Mouse (Mus musculus) natural killer cell, adult 2 months (primary cell): ENCODE data around the gene Aldh3b3.
"Not testable (repeated sequence)": the region's sequence is repeated elsewhere in the genome, so short reads cannot be mapped to it uniquely, and the experiment has no call there.

ENCODE experiments used
- DNase-seq, 2 experiments: peaks; one replicate each; pipeline ENCODE4 v3.0.0; 2022; ENCODE audit warnings: low spot score in 2 of 2

The Aldh3b3 gene

DNA sequence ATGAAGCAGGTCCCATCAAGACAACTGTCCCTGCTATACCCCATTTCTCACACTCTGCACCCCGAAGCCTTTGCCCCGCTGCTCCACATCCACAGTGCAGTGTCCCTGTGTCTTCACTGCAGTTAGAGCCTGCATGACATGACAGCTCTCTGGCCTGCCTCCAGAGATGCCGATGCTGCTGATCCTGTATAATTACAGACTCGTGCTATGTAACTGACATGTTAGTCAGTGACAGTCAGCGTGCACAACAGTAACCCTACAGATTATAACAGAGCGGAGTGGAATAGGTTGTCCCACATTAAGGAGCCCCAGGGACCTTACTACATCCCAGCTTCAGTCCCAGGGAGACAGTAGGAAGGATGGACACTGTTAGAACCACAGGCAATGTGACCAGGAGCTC lies 16.2 kb downstream of the Aldh3b3 start:
- DNase-seq: not testable (repeated sequence)

DNA sequence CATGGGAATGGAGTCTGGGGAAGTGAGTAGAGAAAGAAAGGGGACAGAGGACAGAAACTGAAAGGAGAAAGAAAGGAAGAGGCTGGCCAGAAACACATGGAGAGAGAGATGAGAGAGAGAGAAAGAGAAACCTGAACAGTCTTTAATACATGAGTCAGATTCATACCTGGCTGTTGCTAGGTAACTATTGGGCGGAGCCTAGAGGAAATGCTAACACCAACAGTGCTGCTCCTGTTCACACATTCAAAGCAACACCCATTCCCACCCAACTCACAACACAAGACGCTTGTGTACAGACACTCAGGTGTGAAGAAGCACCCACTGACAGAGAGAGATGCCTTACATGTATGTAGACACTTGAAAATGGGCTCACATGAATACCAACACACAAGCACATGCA lies 17.4 kb downstream of the Aldh3b3 start:
- DNase-seq: peak in 1 of 2 experiments; percentile 20

DNA sequence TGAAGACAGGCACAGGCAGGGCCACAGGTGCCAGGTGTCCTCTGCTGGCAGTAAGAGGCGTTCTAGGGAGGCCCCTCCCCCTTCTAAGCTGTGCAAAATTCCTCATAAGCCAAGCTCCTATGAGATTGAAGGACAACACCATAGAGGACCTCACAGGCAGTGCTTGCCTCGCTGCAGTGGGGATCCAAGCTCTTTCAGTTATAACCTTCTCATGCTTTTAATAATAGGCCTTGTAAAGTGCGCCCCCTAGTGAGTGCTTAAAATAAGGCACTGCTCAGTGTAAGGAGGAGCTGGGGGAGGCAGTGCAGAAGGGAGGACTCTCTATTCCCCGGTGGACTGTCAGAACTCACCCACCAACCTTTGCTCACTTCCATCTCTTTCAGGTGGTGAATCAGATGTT lies 21.9 kb downstream of the Aldh3b3 start:
- peak; percentile 75 to 80 for DNase-seq

DNA sequence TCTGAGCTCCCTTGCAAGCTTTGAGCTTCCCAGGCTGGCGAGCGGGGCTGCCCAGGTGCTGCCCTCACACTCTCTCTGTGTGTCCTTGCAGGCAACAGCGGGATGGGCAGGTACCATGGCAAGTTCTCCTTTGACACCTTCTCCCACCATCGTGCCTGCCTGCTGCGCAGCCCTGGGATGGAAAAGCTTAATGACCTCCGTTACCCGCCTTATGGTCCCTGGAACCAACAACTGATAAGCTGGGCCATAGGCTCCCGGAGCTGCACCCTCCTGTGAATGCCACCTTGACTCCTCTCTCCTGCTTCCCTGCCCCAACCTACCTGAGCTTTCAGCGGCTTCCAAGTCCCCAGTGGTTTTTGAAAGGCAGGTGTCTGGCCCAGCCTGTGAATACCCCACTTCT lies 22.5 kb downstream of the Aldh3b3 start:
- no peak for DNase-seq

DNA sequence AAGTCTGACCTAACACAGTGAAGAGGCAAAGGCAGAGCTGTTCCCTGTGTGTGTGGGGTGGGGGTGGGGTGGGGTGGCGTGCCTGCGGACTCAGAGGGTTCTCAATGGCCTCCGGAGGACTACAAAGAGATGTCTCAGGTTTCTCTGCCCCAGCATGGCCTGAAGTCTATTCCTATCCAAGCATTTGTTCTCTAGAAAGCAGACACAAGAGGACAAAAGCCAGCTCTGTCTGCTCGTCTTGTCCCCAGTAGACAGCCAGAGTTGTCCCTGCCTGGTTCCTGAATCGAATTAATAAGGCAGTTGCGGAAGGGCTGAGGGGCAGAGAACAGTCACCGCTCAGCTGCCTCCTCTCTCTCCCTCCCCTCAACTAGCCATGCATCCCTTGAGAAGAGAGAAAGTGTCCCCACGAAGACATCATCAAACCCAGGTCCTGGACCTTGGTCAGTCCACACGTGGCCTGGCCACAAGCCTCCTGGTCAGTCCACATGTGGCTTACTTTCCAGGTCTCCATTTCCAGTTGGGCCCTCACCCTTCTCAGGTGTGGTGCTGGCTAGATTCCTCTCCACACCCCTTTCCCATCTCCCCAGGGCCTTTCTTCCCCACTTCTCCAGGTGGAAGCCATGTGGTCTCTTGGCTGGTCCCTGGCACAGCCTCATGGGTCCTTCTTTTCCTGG lies 25.2 kb downstream of the Aldh3b3 start:
- no peak for DNase-seq

DNA sequence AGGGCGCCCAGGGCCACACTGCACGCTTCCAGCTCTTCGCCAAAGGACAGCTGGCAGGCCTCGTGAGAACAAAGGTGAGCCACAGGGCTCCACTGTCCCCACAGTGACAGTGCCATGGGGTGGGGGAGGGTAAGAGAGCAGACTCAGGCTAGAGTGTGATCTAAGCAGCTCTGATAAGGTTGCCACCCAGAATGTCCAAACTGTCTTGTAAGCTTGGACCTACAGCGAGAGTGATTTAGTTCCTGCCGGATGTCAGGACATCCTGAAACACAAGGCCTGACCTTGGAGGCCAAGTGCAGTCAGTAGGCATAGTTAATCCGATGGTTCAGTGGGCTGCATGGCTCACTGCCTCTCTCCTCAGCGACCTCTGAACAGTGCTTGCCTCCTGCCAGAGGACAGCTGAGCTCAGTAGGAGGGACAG lies 26.8 kb downstream of the Aldh3b3 start:
- DNase-seq: no peak

DNA sequence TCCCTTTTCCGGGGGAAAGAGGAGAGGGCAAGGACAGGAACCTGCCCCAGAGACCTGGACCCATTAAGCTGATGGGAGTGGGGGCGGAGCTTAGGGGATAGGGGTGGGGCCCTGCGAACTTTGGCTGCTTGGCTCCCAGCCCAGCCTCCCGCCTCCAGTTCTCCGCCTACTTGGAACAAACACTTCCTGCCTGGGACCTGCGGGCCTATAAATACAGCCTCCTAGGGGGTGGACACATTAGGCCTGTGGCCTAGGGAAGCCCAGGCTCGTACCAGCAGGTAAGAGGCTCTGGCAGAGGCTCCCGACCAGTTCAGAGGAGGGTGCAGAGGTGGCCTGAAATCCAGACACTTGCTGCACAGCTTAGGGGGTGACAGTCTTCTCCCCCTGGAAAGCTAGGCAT lies 27.9 kb downstream of the Aldh3b3 start, which contains the start of gene Acy3:
Gene Acy3 (plus strand): TSS at position 237 of the 400 bp plus-strand sequence.
- no peak for DNase-seq

DNA sequence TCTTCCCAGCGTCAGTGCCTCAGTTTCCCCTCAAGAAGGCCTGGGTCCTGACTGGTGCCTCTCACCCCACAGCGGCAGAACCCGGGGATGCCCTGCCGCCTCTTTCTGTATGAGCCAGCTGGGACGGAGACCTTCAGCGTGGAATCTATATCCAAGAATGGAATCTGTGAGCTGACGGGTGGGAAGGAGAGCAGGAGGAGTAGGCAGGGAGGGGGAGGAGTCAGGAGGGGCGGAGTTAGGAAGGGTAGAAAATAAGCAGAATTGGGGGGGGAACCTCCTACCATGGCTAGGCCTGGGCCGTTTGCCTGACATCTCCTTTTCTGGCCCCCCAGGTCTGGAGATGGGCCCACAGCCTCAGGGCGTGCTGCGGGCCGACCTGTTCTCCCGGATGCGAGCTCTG lies 29.6 kb downstream of the Aldh3b3 start:
- DNase-seq: no peak

DNA sequence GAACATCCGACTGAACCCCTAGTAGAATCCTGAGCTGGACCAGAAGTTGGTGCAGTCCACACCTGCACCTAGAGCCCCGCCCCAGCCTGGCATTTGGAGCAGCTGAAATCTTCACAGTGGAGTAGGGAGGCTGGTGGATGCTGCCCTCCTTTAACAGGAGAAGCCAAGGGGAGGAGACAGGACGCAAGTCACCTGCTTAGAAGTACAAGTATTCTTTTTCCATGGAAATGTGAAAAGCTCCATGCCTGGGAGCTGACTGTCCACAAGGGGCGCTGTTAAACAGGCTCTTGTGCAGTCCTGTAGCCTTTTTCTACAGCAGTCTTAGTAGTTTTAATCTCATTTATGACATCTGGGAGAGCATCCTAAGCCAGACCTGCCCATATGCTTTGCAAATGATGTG lies 30.3 kb downstream of the Aldh3b3 start:
- DNase-seq: no peak

DNA sequence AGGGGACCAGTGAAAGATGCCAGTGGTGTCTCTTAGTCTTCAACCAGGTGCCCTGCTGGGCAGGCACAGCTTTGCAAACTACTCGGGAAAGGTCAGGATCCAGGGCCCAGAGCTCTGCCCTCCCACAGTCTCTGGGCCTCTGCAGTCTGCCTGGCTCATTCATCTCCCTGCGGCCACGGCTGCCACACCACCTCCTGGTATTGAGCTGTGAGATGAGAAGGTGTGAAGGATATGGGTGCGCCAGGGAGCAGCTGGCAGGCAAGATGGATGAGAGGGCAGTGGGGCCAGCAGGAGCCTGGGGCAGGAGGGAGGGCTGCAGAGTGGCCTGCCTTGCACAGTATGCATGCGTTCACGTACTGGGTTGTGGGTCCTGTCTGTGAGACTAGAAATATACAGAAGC lies 32.4 kb downstream of the Aldh3b3 start:
- no peak for DNase-seq

DNA sequence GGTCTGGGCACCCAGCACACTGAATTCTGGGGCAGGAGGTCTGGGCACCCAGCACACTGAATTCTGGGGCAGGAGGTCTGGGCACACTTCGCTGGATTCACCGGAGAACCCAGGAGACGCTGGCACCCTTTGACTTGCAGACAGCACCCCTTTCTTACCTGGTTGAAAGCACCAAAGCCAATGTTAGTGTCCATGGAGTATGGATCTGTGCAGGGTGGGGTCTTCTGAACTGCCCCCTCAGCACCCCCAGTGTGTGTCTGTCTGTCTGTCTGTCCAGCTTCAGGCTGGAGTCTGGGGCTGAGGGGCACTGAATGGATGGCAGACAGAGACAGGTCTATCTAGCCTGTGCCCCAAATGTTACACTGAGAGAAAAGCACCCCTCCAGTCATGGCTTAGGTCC lies 33.1 kb downstream of the Aldh3b3 start:
- DNase-seq: no peak

DNA sequence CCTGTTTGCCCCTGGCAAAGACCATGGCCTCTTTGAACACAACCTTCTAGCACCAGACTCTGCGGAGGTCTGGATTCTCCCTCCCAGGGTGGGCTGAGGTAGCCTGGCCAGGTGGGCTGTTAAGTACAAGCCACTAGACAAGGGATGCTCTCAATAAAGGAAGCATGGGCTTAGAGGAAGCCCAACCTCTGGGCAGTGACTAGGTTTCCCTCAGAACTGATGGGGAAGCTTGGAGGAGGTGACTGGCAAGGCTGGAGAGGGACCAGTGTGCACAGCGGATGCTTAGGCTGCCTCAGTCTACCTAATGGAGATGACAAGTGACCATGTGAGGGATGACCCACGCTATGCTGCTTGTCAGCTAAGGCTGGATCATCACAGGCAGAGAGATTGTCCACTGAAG lies 33.5 kb downstream of the Aldh3b3 start:
- DNase-seq: no peak

DNA sequence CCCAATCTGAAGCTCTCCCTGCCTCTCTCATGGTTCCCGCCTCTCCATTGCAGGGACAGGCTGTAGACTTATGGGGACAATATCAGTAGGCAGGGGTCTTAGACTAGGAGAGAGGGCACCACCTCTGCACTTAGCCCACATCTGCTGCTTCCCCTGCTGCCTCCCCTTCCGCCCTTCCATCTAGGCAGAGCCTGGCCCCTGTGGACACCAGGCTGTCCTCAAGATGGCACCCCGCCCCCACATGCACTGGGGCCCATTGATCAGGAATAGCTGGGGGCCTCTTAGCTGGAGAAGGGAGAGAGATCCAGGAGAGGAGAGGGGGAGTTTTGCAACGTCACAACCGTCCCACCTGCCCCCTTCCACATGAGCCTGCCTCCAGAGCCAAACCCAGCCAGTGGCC lies 34.0 kb downstream of the Aldh3b3 start, which contains the start of gene Tbx10:
Gene Tbx10 (plus strand): TSS at position 337 of the 400 bp plus-strand sequence.
- DNase-seq: no peak

DNA sequence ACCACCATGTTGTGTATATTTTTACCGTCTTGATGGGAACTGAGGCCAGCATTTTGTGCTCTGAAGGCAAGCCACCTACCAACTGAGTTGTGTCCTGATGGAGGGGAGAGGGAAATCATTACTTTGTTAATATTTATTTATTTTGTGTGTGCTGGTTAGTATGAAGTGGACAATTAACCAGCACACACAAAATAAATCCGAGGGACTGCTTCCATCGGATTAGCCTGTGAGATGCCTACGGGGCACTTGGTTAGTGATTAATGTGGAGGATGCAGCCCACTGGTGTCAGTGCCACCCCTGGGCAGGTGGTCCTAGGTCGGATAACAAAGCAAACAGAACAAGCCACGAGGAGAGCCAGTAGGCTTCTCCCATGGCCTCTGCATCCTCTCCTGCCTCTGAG lies 36.5 kb downstream of the Aldh3b3 start:
- DNase-seq: no peak

DNA sequence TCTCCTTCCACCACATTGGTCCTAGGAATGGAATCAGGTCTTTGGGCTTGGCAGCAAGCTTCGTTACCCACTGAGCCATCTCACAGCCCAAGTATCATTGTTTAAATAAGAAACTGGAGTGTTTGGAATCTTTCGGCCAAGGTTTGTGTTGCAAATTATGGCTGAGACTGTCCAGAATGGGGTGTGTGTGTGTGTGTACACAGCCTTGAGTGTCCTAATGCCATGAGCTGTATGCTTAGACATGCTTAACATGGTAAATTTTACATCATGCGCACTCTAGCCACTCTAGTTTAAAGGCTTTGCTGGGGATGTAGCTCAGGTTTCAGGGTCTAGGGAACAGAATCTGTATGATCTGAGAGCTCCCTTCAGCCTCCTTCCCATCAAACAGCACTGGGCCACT lies 37.1 kb downstream of the Aldh3b3 start:
- DNase-seq: no peak

DNA sequence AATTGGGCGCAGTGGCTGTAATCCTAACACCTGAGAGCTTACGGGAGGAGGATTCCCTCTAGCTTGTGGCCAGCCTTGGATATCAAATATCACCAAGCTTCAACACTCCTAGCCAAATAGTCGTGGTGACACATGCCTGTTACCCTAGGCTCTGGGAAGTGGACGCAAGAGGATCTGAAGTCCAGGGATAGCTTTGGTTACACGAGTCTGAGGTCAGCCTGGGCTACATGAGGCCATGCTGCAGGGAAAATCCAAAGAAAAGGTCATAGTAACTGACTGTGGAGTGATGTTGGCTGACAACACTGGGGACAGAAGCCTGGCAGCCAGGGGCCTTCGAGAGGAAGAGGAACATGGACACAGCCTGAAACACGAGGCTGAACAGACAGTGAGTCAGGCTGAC lies 37.7 kb downstream of the Aldh3b3 start:
- DNase-seq: no peak

DNA sequence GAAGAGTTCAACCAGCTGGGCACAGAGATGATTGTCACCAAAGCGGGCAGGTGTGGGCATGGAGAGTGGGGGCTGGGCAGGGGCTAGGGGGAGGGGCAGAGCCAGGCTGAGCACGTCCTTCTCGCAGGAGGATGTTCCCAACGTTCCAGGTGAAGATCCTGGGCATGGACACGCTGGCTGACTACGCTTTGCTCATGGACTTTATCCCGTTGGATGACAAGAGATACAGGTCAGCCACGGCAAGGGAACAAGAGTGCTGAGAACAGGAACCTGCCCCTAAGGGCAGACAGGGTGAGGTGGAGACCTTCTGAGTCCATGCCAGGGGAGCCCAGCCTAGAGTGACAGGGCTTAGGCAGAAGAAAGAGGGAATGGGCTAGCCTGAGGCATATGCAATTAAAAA lies 38.3 kb downstream of the Aldh3b3 start:
- no peak for DNase-seq

DNA sequence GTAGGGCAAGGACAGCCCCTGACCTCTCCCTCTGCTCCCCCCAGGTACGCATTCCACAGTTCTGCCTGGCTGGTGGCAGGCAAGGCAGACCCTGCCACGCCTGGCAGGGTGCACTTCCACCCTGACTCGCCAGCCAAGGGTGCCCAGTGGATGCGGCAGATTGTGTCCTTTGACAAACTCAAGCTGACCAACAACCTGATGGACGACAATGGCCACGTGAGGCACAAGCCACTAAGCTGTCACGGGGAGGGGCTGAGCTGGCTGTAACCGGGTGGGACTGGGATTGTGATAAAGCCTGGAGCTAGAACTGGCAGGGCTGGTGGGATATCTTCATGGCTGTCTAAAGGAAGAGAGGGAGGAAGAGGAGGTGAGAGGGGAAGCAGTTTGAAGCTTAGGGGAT lies 38.8 kb downstream of the Aldh3b3 start:
- DNase-seq: no peak

DNA sequence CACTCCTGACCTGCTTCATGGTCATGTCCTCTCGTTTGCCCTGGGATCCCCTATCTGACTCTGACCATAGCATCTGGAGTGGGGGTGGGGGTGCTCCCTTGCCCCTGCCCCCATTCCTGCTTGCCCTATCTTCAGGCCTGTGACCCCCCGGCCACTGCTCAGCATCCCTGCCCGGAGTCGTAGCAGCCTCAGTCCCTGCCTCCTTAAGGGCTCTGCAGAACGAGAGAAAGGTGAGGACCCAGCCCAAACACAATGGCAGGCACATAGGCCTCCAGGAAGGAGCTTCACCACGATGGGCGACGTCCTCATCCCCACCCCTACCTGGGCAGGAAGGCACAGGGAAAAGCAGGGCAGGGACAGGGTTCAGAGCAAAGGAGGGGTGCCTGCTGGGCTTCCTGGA lies 39.9 kb downstream of the Aldh3b3 start:
- no peak for DNase-seq

DNA sequence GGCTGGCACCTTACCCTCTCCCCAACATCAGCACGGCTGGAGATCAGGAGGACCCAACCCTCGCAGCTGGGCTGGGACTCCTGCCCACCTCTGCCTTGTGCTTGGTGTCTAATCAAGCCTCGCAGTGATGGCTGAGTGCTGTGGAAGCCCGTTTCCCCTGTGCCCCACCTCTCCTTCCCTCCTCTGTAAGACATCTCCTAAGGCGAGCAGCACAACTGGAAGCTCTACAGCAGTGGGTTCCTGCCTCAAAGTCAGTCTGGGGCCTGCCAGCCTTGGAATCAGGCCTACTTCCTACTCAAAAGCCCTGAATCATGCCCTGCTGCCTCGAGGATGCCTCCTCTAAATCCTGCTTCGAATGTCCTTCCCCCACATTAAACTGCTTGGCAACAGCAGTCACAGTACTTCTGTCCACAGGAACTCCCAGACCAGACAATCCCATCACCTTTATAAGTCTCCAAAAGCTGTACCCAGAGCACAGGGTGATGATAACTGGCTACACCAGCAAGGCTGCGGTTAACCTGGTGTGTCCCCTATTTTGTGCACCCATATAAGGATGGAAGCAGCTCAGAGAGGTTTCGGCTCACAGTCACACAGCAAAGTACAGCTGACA lies 40.8 kb downstream of the Aldh3b3 start:
- DNase-seq: no peak

DNA sequence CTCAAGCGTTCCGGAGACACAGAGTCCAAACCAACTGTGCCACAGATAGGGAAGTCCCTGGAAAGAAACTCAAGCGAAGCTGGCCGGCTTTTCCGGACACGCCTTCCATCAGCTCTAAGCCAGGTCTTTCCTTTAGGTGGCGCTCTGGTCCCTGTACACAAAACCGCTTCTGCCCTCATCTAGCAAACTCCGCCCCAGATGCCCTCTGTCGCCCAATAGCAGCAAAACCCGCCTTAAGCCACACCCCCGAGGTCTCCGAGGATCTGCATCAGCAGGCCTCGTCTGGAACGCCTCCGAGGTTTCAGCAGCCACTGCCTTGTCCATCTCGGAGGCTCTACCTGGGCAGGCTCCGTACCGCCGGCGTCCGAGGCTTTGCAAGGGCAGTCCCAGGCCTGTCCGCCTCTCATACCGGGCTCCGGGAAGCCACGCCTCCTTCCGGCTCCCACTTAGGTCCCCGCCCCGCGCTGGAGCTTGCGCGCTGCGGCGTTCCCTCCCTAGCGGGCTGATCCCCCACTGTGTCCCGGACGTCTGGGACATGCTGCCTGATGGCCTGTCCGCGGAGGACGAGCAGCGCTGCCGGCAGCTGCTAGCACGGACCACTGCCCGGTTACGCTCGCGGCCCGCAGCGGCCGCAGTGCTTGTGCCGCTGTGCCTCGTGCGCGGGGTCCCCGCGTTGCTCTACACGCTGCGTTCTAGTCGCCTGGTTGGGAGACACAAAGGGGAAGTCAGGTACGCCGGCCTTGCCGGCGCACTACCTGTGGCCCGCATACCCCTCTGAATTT lies 41.9 kb downstream of the Aldh3b3 start, which contains the start of the genes Nudt8 and Gm49405:
Gene Nudt8 (plus strand): TSS at position 462 of the 782 bp plus-strand sequence.
Gene Gm49405 (plus strand): TSS at position 508 of the 782 bp plus-strand sequence.
- DNase-seq: peak; percentile 96 to 97

DNA sequence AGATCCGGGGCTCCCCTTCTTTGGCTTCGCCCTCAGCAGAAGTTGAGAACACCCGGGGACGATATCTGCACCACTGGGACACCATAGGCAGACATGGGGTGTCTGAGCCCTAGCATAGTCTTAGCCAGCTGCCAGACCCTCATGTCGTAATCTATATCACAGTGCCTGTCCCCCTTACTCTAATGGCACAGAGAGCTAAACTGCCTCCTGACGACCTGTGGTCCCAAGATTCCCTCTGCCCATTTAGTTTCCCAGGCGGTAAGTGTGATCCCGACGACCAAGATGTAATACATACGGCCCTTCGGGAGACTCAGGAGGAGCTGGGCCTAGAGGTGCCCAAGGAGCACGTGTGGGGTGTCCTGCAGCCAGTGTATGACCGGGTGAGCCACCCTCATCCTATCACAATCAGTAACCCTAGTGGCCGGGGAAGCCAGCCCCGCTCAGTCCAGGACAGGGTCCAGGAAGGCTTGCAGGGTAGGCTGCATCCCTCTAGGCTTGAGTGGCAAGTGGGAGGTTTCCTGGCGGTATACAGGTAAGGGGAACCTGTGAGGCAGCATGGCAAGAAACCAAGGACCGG lies 42.6 kb downstream of the Aldh3b3 start:
- DNase-seq: no peak
